Mouse (Mus musculus) myocyte (in vitro differentiated cells): Measurements from ENCODE around the gene Igsf3. TPM values are rescaled to one million over a fixed set of nuclear protein-coding genes. Genes with fewer than 3 reads are reported as not detected.

Source experiments
- H3K27me3 ChIP-seq: one replicate; pipeline ENCODE4 v1.6.1; 2011; ENCODE audit not compliant: control insufficient read depth, insufficient read depth, insufficient read length
- H3K36me3 ChIP-seq: one replicate; pipeline ENCODE4 v1.6.1; 2011; ENCODE audit not compliant: control insufficient read depth, insufficient read depth
- H3K4me2 ChIP-seq: one replicate; pipeline ENCODE4 v1.6.1; 2011; ENCODE audit warnings: low read depth, control low read depth
- H3K4me3 ChIP-seq: one replicate; pipeline ENCODE4 v1.5.1; 2011; ENCODE audit warnings: mild to moderate bottlenecking, control low read depth, moderate library complexity
- H3K79me2 ChIP-seq: one replicate; pipeline ENCODE4 v1.6.1; 2011; ENCODE audit not compliant: control insufficient read depth, insufficient read depth
- H3ac ChIP-seq: one replicate; pipeline ENCODE4 v1.6.1; 2011; ENCODE audit not compliant: control insufficient read depth, insufficient read length
- CEBPB ChIP-seq: IDR thresholded peaks from 2 replicates; pipeline ENCODE4 v1.6.1; 2011; ENCODE audit warnings: mild to moderate bottlenecking, moderate library complexity; ENCODE audit not compliant: poor library complexity, insufficient read depth, severe bottlenecking
- E2F4 ChIP-seq: IDR thresholded peaks from one replicate; pipeline ENCODE4 v1.6.1; 2011; ENCODE audit warnings: mild to moderate bottlenecking, control low read depth, moderate library complexity; ENCODE audit not compliant: insufficient read depth
- MAX ChIP-seq: IDR thresholded peaks from one replicate; pipeline ENCODE4 v1.6.1; 2011; ENCODE audit warnings: low read depth, mild to moderate bottlenecking, control low read depth
- MYOD1 ChIP-seq, 3 experiments: IDR thresholded peaks; one replicate each; pipeline ENCODE4 v1.6.1; 2011; ENCODE audit warnings: control low read depth in 2 of 3, low read depth in 2 of 3, mild to moderate bottlenecking in 2 of 3, moderate library complexity in 1 of 3; ENCODE audit not compliant: insufficient read length in 2 of 3, control insufficient read depth in 1 of 3
- MYOG ChIP-seq, 3 experiments: IDR thresholded peaks; one replicate each; pipeline ENCODE4 v1.6.1; 2011; ENCODE audit warnings: control low read depth in 2 of 3, low read depth in 2 of 3, mild to moderate bottlenecking in 2 of 3; ENCODE audit not compliant: insufficient read length in 2 of 3, control insufficient read depth in 1 of 3, insufficient read depth in 1 of 3
- POLR2A ChIP-seq: IDR thresholded peaks from one replicate; pipeline ENCODE4 v1.6.1; 2011; ENCODE audit warnings: low read depth, mild to moderate bottlenecking, control low read depth, moderate library complexity; ENCODE audit not compliant: insufficient read length
- POLR2AphosphoS2 ChIP-seq: IDR thresholded peaks from one replicate; pipeline ENCODE4 v1.6.1; 2011; ENCODE audit warnings: low read depth, control low read depth; ENCODE audit not compliant: insufficient read length
- REST ChIP-seq: IDR thresholded peaks from one replicate; pipeline ENCODE4 v1.6.1; 2011; ENCODE audit warnings: mild to moderate bottlenecking, control low read depth, moderate library complexity; ENCODE audit not compliant: insufficient read depth, insufficient read length
- SRF ChIP-seq: IDR thresholded peaks from one replicate; pipeline ENCODE4 v1.6.1; 2011; ENCODE audit warnings: low read depth; ENCODE audit not compliant: control insufficient read depth, insufficient read length
- TCF12 ChIP-seq: IDR thresholded peaks from one replicate; pipeline ENCODE4 v1.6.1; 2011; ENCODE audit warnings: mild to moderate bottlenecking, control low read depth; ENCODE audit not compliant: poor library complexity, insufficient read depth, severe bottlenecking
- TCF3 ChIP-seq: IDR thresholded peaks from one replicate; pipeline ENCODE4 v1.6.1; 2011; ENCODE audit warnings: low read depth, control low read depth; ENCODE audit not compliant: insufficient read length
- USF1 ChIP-seq: IDR thresholded peaks from one replicate; pipeline ENCODE4 v1.6.1; 2011; ENCODE audit warnings: low read depth, mild to moderate bottlenecking, control low read depth, moderate library complexity
- polyA plus RNA-seq: library from polyadenylated mRNA; unstranded; fragments of >200 nt; fragmentation: generic; extraction: Trizol; gene quantifications from one replicate; pipeline ENCODE4 v1.2.1, GENCODE M21; 2012; ENCODE audit warnings: missing spikeins

Gene Igsf3
- polyA plus RNA-seq, 1 experiment, result 8.9 TPM

DNA sequence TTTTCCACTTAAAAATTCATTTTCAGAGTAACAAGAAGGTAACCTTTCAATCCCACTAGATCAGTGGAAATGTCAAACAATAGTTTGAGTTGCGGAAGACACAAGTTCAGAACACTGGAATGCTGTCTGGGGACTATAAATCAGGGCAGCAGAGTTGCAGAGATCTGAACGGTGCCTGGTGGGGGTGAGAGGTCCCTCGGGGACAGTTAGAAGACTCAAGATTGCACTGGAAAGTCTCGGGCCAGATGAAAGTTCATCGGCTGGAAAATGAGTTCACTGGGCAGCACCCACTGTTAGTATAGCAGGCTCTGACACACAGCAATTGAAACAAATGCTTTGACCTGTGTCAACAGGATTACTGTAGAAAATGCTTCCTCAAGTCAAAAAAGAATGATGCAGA is 24.6 kb downstream of the Igsf3 start:
- no peaks in the 10 kb centered on the region for H3K27me3 ChIP-seq
- H3K4me2 ChIP-seq, result no peak overlapping the region
- H3ac ChIP-seq, result no peak overlapping the region
- TF ChIP-seq MYOG (IDR thresholded peaks at IDR 0.05; ENCODE audit: control insufficient read depth in 1 of 3, insufficient read depth in 1 of 3, insufficient read length in 2 of 3, low read depth in 2 of 3), result no peak
- no peak for TF ChIP-seq TCF3
- TF ChIP-seq USF1, result no peak
- TF ChIP-seq E2F4, result no peak
- no peak for TF ChIP-seq MAX
- no peak for TF ChIP-seq MYOD1 (IDR thresholded peaks at IDR 0.05; ENCODE audit: control insufficient read depth in 1 of 3, insufficient read length in 2 of 3, low read depth in 2 of 3)
- TF ChIP-seq CEBPB, result no peak
- no peak for TF ChIP-seq POLR2A
- no peak for TF ChIP-seq SRF
- no peak for TF ChIP-seq POLR2AphosphoS2
- TF ChIP-seq TCF12, result no peak
- TF ChIP-seq REST, result no peak
- no peaks in the 10 kb centered on the region for H3K36me3 ChIP-seq
- no peak overlapping the region for H3K4me3 ChIP-seq
- no peaks in the 10 kb centered on the region for H3K79me2 ChIP-seq

DNA sequence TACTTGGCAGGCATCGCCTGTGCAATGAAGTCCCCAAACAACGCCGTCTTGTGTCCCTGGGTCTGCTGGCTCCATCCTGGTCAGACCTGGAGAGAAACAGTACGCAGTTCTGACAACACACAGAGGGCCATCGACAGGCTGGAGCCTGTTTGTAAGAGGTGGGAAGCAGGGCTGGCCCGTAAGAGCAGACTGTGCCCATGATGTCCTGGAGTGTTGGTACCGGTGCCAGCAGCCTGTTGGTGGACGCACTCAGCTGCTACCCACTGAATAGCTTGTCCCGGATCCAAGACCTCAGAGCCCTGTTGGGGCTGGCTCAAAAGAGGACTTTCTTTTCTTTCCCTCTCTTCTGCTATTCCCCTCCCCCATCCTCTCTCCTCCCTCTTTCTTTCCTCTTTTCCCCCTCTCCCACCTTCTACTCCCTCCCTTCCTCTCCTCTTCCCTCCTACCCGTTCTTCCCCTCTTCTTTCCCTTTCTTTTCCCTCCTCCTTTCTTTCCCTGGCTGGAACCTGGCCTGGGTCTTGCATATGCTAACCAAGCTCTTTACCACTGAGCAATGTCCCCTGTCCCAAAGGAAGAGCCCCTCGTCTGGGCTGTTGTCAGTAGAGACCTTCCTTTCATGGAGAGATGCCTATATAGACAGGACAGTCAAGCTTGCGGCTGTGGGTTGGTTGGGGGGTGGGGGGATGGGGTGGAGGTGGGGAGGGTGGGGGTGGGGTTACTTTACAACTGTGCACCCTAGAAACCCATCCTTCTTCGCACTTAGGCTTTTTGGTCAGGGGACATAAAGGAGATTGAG is 27.9 kb downstream of the Igsf3 start:
- no peak overlapping the region for H3ac ChIP-seq
- no peak for TF ChIP-seq POLR2AphosphoS2
- no peak for TF ChIP-seq E2F4
- TF ChIP-seq MAX, result no peak
- TF ChIP-seq CEBPB, result no peak
- H3K36me3 ChIP-seq, result no peaks in the 10 kb centered on the region
- H3K4me2 ChIP-seq, result no peak overlapping the region
- H3K27me3 ChIP-seq, result no peaks in the 10 kb centered on the region
- H3K4me3 ChIP-seq, result no peak overlapping the region
- H3K79me2 ChIP-seq, result no peaks in the 10 kb centered on the region

DNA sequence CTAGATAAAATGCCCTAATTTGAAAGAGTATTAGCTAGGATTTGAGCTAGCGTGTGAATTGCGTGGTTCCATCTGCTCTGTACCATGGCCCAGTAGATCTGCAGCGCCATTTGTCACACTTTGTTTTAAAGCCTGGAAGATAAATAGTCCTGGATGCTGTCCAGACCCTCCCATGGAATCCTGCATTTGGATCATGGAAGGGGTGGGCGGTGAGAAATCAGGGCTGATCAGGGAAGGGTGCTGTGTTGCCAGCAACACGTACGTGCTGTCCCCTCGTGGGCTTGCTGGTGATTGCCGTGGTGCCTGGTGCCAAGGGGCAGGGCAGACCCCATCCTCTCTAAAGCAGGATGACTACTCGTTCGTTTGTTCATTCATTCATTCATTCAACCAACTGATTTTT is 28.6 kb downstream of the Igsf3 start:
- H3K79me2 ChIP-seq, result no peaks in the 10 kb centered on the region
- H3K4me3 ChIP-seq, result no peak overlapping the region
- H3K27me3 ChIP-seq, result no peaks in the 10 kb centered on the region
- no peak overlapping the region for H3K4me2 ChIP-seq
- no peaks in the 10 kb centered on the region for H3K36me3 ChIP-seq
- TF ChIP-seq CEBPB (no peak), POLR2AphosphoS2 (no peak), POLR2A (no peak), SRF (no peak), USF1 (no peak), E2F4 (no peak), MYOG (IDR thresholded peaks at IDR 0.05; ENCODE audit: control insufficient read depth in 1 of 3, insufficient read depth in 1 of 3, insufficient read length in 2 of 3, low read depth in 2 of 3) (no peak), REST (no peak), MAX (no peak), TCF3 (no peak), MYOD1 (IDR thresholded peaks at IDR 0.05; ENCODE audit: control insufficient read depth in 1 of 3, insufficient read length in 2 of 3, low read depth in 2 of 3) (no peak), TCF12 (no peak)
- no peak overlapping the region for H3ac ChIP-seq

DNA sequence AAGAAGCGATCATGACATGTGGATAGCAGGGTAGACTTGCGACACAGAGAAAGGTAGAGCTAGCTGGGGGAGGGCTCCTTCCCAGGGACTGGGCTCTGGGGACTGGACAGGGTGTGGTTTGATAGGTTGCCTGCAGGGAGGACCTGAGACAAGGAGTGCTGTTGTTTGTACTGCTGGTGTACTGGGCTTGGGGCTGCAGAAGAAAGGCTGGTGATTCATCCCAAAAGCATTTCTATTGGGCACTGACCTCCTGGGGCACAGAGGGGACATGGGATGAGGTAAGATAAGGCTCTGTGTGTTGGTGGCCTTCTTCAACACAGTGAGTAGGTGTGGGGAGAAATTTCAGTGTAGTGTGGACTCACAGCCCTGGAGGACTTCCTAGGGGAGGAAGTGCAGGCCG is 29.2 kb downstream of the Igsf3 start:
- H3K79me2 ChIP-seq, result no peaks in the 10 kb centered on the region
- no peak for TF ChIP-seq REST
- TF ChIP-seq USF1, result no peak
- no peak for TF ChIP-seq POLR2AphosphoS2
- no peak for TF ChIP-seq TCF12
- no peak for TF ChIP-seq CEBPB
- TF ChIP-seq TCF3, result no peak
- no peak for TF ChIP-seq POLR2A
- TF ChIP-seq MYOG (IDR thresholded peaks at IDR 0.05; ENCODE audit: control insufficient read depth in 1 of 3, insufficient read depth in 1 of 3, insufficient read length in 2 of 3, low read depth in 2 of 3), result no peak
- TF ChIP-seq SRF, result no peak
- no peak for TF ChIP-seq E2F4
- TF ChIP-seq MAX, result no peak
- no peak for TF ChIP-seq MYOD1 (IDR thresholded peaks at IDR 0.05; ENCODE audit: control insufficient read depth in 1 of 3, insufficient read length in 2 of 3, low read depth in 2 of 3)
- H3K4me2 ChIP-seq, result no peak overlapping the region
- no peak overlapping the region for H3K4me3 ChIP-seq
- H3ac ChIP-seq, result no peak overlapping the region
- H3K27me3 ChIP-seq, result no peaks in the 10 kb centered on the region
- H3K36me3 ChIP-seq, result no peaks in the 10 kb centered on the region

DNA sequence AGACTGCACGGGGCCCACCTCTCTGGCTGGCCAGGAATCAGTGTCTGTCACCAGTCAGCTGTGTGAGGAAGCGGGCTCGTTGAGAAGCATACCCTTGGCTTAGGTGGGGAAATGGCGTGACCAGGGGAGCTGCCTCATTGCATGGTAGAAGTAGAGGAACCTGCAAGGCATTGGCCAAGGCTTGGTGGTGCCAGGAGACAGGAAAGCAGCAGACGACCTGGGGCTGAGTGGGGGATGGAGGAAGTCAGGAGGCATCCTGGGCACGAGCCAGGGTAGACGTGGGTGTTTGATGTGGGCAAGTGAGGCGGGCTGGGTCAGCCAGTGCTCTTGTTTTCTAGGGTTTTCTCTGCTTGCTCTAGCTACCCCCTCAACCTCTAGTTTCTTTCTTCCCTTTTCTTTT is 30.7 kb downstream of the Igsf3 start:
- Histone ChIP-seq H3K36me3 (no peaks in the 10 kb centered on the region), H3K27me3 (no peaks in the 10 kb centered on the region), H3K79me2 (no peaks in the 10 kb centered on the region), H3K4me3 (no peak overlapping the region), H3K4me2 (no peak overlapping the region), H3ac (no peak overlapping the region)
- TF ChIP-seq MYOD1 (IDR thresholded peaks at IDR 0.05; ENCODE audit: control insufficient read depth in 1 of 3, insufficient read length in 2 of 3, low read depth in 2 of 3), result no peak
- TF ChIP-seq MYOG (IDR thresholded peaks at IDR 0.05; ENCODE audit: control insufficient read depth in 1 of 3, insufficient read depth in 1 of 3, insufficient read length in 2 of 3, low read depth in 2 of 3), result no peak
- TF ChIP-seq TCF3, result no peak
- TF ChIP-seq REST, result no peak
- TF ChIP-seq USF1, result no peak
- no peak for TF ChIP-seq CEBPB
- TF ChIP-seq POLR2A, result no peak
- TF ChIP-seq MAX, result no peak
- no peak for TF ChIP-seq SRF
- no peak for TF ChIP-seq E2F4
- TF ChIP-seq TCF12, result no peak
- no peak for TF ChIP-seq POLR2AphosphoS2
